Mouse (Mus musculus): ENCODE results near the gene Tgfa. TPM values are rescaled to one million over a fixed set of nuclear protein-coding genes. Genes with fewer than 3 reads are reported as not detected.

The Tgfa gene
- total RNA-seq (2015; ENCODE audit: low replicate concordance) (not detected in 2 replicates), total RNA-seq (2017; ENCODE audit: low replicate concordance) (not detected in 2 replicates)

GRCm38 (mm10) chr6:86194941-86195932 is at the start of gene Tgfa:
Gene Tgfa (plus strand): TSS chr6:86195223.
- ATAC-seq (replicated peaks; ENCODE audit: low FRiP score, poor library complexity, severe bottlenecking) = no peak

- no peak for ATAC-seq (replicated peaks; ENCODE audit: low FRiP score, poor library complexity, severe bottlenecking)
Measured at GRCm38 (mm10) chr6:86148518-86148917, 46.5 kb upstream of the Tgfa start.

- no peak for ATAC-seq (replicated peaks; ENCODE audit: low FRiP score, poor library complexity, severe bottlenecking)
Measured at GRCm38 (mm10) chr6:86149001-86149400, 46.0 kb upstream of the Tgfa start.

GRCm38 (mm10) chr6:86152676-86153075 is 42.3 kb upstream of the Tgfa start:
- no peak for ATAC-seq (replicated peaks; ENCODE audit: low FRiP score, poor library complexity, severe bottlenecking)

GRCm38 (mm10) chr6:86153436-86153990 is 41.5 kb upstream of the Tgfa start:
- no peak for ATAC-seq (replicated peaks; ENCODE audit: low FRiP score, poor library complexity, severe bottlenecking)

GRCm38 (mm10) chr6:86154006-86154405 is 41.0 kb upstream of the Tgfa start:
- ATAC-seq (replicated peaks; ENCODE audit: low FRiP score, poor library complexity, severe bottlenecking) = no peak

- no peak for ATAC-seq (replicated peaks; ENCODE audit: low FRiP score, poor library complexity, severe bottlenecking)
Measured at GRCm38 (mm10) chr6:86154481-86154880, 40.5 kb upstream of the Tgfa start.

GRCm38 (mm10) chr6:86157253-86158234 is 37.5 kb upstream of the Tgfa start:
- ATAC-seq (replicated peaks; ENCODE audit: low FRiP score, poor library complexity, severe bottlenecking) = no peak

- no peak for ATAC-seq (replicated peaks; ENCODE audit: low FRiP score, poor library complexity, severe bottlenecking)
Measured at GRCm38 (mm10) chr6:86160878-86161277, 34.1 kb upstream of the Tgfa start.

- ATAC-seq (replicated peaks; ENCODE audit: low FRiP score, poor library complexity, severe bottlenecking) = no peak
Measured at GRCm38 (mm10) chr6:86161586-86161985, 33.4 kb upstream of the Tgfa start.

GRCm38 (mm10) chr6:86164028-86164427 is 31.0 kb upstream of the Tgfa start:
- no peak for ATAC-seq (replicated peaks; ENCODE audit: low FRiP score, poor library complexity, severe bottlenecking)

- no peak for ATAC-seq (replicated peaks; ENCODE audit: low FRiP score, poor library complexity, severe bottlenecking)
Measured at GRCm38 (mm10) chr6:86166426-86166825, 28.6 kb upstream of the Tgfa start.

- ATAC-seq (replicated peaks; ENCODE audit: low FRiP score, poor library complexity, severe bottlenecking) = no peak
Measured at GRCm38 (mm10) chr6:86167851-86168250, 27.2 kb upstream of the Tgfa start.

GRCm38 (mm10) chr6:86169166-86169565 is 25.9 kb upstream of the Tgfa start:
- ATAC-seq (replicated peaks; ENCODE audit: low FRiP score, poor library complexity, severe bottlenecking) = no peak

- ATAC-seq (replicated peaks; ENCODE audit: low FRiP score, poor library complexity, severe bottlenecking) = no peak
Measured at GRCm38 (mm10) chr6:86176236-86176635, 18.8 kb upstream of the Tgfa start.

- ATAC-seq (replicated peaks; ENCODE audit: low FRiP score, poor library complexity, severe bottlenecking) = no peak
Measured at GRCm38 (mm10) chr6:86176721-86177120, 18.3 kb upstream of the Tgfa start.

- no peak for ATAC-seq (replicated peaks; ENCODE audit: low FRiP score, poor library complexity, severe bottlenecking)
Measured at GRCm38 (mm10) chr6:86177331-86177982, 17.6 kb upstream of the Tgfa start.

GRCm38 (mm10) chr6:86180617-86181016 is 14.4 kb upstream of the Tgfa start:
- no peak for ATAC-seq (replicated peaks; ENCODE audit: low FRiP score, poor library complexity, severe bottlenecking)

- no peak for ATAC-seq (replicated peaks; ENCODE audit: low FRiP score, poor library complexity, severe bottlenecking)
Measured at GRCm38 (mm10) chr6:86182016-86182415, 13.0 kb upstream of the Tgfa start.
